Comparison of ENCODE assay signal across 12 mouse cellular contexts in the genomic region with DNA sequence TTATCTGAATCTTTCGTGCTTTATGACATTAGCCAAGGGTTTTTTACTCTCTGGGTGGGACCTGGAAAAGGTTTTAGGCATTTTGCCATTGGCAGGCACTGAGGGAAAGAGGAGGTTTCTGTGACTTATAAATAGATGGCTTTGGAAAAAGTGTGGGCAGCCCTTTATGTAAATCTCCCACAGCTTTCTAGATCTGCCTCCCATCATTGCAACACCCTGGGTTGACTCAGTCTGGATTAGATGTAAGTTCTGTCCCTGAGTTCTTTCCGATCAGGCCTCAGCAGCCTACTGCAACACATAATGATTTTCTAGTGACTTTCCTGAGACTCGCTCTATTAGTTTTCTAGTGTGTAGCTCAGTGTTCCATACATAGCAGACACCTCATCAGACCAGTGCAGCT. TPM values are rescaled to one million over a fixed set of nuclear protein-coding genes. Genes with fewer than 3 reads are reported as not detected.
A peak's percentile ranks its signal among the peaks of the same experiment; 100 is the strongest.
DNase-seq lines count a peak whose midpoint lies in the region; ATAC-seq and TF ChIP-seq lines count a peak whose summit lies in the region.
"Had no signal": no experiment of that assay in that cellular context is flagged by ENCODE, and none has a peak within 500 bp of the region (broad histone marks: within the 10 kb centered on the region; RNA-seq: fewer than 3 reads in every experiment).

No protein-coding gene starts in this region.

- peak overlapping the region; percentile 87 for H3K27ac ChIP-seq in heart, embryonic 12.5 days (ENCODE audit: poor library complexity, severe bottlenecking)
- no peak overlapping the region for H3K27ac ChIP-seq in lung, postnatal 0 days (ENCODE audit: low read length)
- H3K27ac ChIP-seq: kidney, postnatal 0 days had no signal

- H3K4me1 ChIP-seq in heart, embryonic 12.5 days (replicated peaks): peaks cover 26% of the 10 kb centered on the region
- H3K4me1 ChIP-seq in lung, postnatal 0 days (ENCODE audit: insufficient read depth, low read depth, low read length): 0 out of 2 replicates have a peak, but pooled peaks cover 7% of the 10 kb centered on the region

- TF ChIP-seq EP300 in lung, postnatal 0 days (IDR thresholded peaks at IDR 0.05): no peak; the same call in 1 of the 2 replicates

- no peak overlapping the region for H3K9ac ChIP-seq in heart, embryonic 12.5 days
- H3K9ac ChIP-seq in lung, postnatal 0 days (replicated peaks; ENCODE audit: low read depth): no peak overlapping the region

- 38% methylated on average over 3 of the region's 3 CpGs for WGBS in heart, embryonic 12.5 days
- 33% methylated on average over 3 of the region's 3 CpGs for WGBS in lung, postnatal 0 days

- no peaks in the 10 kb centered on the region for H3K36me3 ChIP-seq in heart, embryonic 12.5 days
- no peaks in the 10 kb centered on the region for H3K36me3 ChIP-seq in lung, postnatal 0 days (ENCODE audit: insufficient read depth, low read length)

- H3K4me2 ChIP-seq in heart, embryonic 12.5 days: peak overlapping the region; percentile 19; the same call in 1 of the 2 replicates
- H3K4me2 ChIP-seq in lung, postnatal 0 days (replicated peaks; ENCODE audit: low read depth, low read length): no peak overlapping the region

- intact Hi-C loops in heart, postnatal 36 days (cut with DNase I): no loop called here

- no peak for DNase-seq in heart, postnatal 36 days
- DNase-seq in lung, postnatal 0 days (ENCODE audit: low spot score): peak; percentile 85
- no peak for DNase-seq in lung, postnatal 14 days
- peak; percentile 88 for DNase-seq in brain, adult 2 months (ENCODE audit: low read depth, low spot score)
- peak; percentile 36 for DNase-seq in lung, postnatal 36 days
- DNase-seq in Muller cell, postnatal 12 days (ENCODE audit: inconsistent ontology term): no peak
- no peak for DNase-seq in liver
- DNase-seq: cerebellum, postnatal 14 days; gastrocnemius, postnatal 14 days; thymus, postnatal 25 days had no signal

- H3K27me3 ChIP-seq in heart, embryonic 12.5 days (replicated peaks): no peaks in the 10 kb centered on the region
- no peaks in the 10 kb centered on the region for H3K27me3 ChIP-seq in lung, postnatal 0 days (replicated peaks; ENCODE audit: insufficient read depth, low read length)

- no peak overlapping the region for H3K4me3 ChIP-seq in heart, embryonic 12.5 days
- H3K4me3 ChIP-seq in lung, postnatal 0 days (ENCODE audit: low read depth, low read length): no peak overlapping the region

- no peaks in the 10 kb centered on the region for H3K9me3 ChIP-seq in heart, embryonic 12.5 days (replicated peaks)
- no peaks in the 10 kb centered on the region for H3K9me3 ChIP-seq in lung, postnatal 0 days (ENCODE audit: low read length)

- TF ChIP-seq CTCF in lung, postnatal 0 days (IDR thresholded peaks at IDR 0.05): no peak

- ATAC-seq in heart, embryonic 12.5 days (ENCODE audit: insufficient number of reproducible peaks, low FRiP score): no peak
- ATAC-seq in lung, postnatal 0 days: peak; percentile 82

RNA-seq across cellular contexts. Expression of gene Myh10, which starts 16.1 kb away (rescaled TPM):
- 219 and 235 TPM in 2 replicates for polyA plus RNA-seq in heart, embryonic 12.5 days (2016; fragmentation: Nextera tagmentation; extraction: Ambion mirVana)
- total RNA-seq in heart, postnatal 36 days (2021): 10 to 100 TPM; 23.0 to 26.4 TPM
- polyA plus RNA-seq in lung, postnatal 0 days (2015; fragmentation: Nextera tagmentation; extraction: Ambion mirVana): 51.8 and 60.5 TPM in 2 replicates

Comparison
In these comparisons a context has a peak if more than half of its experiments do, and no peak if none do; other contexts are left out.
1. DNase-seq: peak in lung, postnatal 0 days (single experiment), brain, adult 2 months (single experiment) and lung, postnatal 36 days (single experiment); none in heart, postnatal 36 days (0 of 2), lung, postnatal 14 days (single experiment), Muller cell, postnatal 12 days (single experiment) and liver (single experiment).